Mouse (Mus musculus) brain, embryonic 14.5 days (tissue): ENCODE results near the gene Ptgfrn. TPM values are rescaled to one million over a fixed set of nuclear protein-coding genes. Genes with fewer than 3 reads are reported as not detected.

Source experiments
- DNase-seq: peaks from one replicate; pipeline ENCODE4 v3.0.0-alpha.2; 2011; ENCODE audit warnings: low read depth
- CTCF ChIP-seq: fragments of 200-500 bp; IDR thresholded peaks from 2 replicates; pipeline ENCODE4 v1.5.1; 2012; ENCODE audit warnings: inconsistent platforms, mild to moderate bottlenecking, moderate library complexity, borderline replicate concordance; ENCODE audit not compliant: insufficient read depth, insufficient read length; ENCODE audit errors: extremely low read depth
- POLR2A ChIP-seq: fragments of 200-500 bp; IDR thresholded peaks from 2 replicates; pipeline ENCODE4 v1.6.1; 2012; ENCODE audit warnings: mild to moderate bottlenecking, inconsistent platforms, borderline replicate concordance; ENCODE audit not compliant: poor library complexity, insufficient read depth, insufficient read length, severe bottlenecking; ENCODE audit errors: extremely low read depth
- polyA plus RNA-seq: library from polyadenylated mRNA; depleted of rRNA; stranded (reverse); fragments of >200 nt; gene quantifications from 2 replicates; pipeline ENCODE4 v1.2.3, GENCODE M21; 2012

Ptgfrn gene
- polyA plus RNA-seq, 1 experiment = 20.8 TPM

- DNase-seq = peak; percentile 66
- TF ChIP-seq CTCF (no peak), POLR2A (no peak)
These were observed 2.4 kb upstream of the Ptgfrn start for GRCm38 (mm10) chr3:101112518-101112894.

GRCm38 (mm10) chr3:101111848-101112517 is 1.9 kb upstream of the Ptgfrn start:
- DNase-seq = no peak
- TF ChIP-seq CTCF = no peak
- no peak for TF ChIP-seq POLR2A

GRCm38 (mm10) chr3:101111321-101111720 is 1.2 kb upstream of the Ptgfrn start:
- no peak for DNase-seq
- TF ChIP-seq CTCF (no peak), POLR2A (no peak)

- TF ChIP-seq POLR2A = no peak
- no peak for TF ChIP-seq CTCF
- peak; percentile 74 for DNase-seq
These were observed 693 bp upstream of the Ptgfrn start for GRCm38 (mm10) chr3:101110838-101111103.

- no peak for TF ChIP-seq CTCF
- TF ChIP-seq POLR2A = no peak
These were observed 488 bp downstream of the Ptgfrn start for GRCm38 (mm10) chr3:101109558-101110021.

GRCm38 (mm10) chr3:101108848-101109247 is 1.2 kb downstream of the Ptgfrn start:
- peak; percentile 40 for DNase-seq
- TF ChIP-seq POLR2A = no peak
- no peak for TF ChIP-seq CTCF

More at GRCm38 (mm10) chr3:101109558-101110021, 488 bp downstream of the Ptgfrn start:
- DNase-seq = peak; percentile 42

GRCm38 (mm10) chr3:101108282-101108681 is 1.8 kb downstream of the Ptgfrn start:
- no peak for TF ChIP-seq CTCF
- no peak for TF ChIP-seq POLR2A
- no peak for DNase-seq

- TF ChIP-seq POLR2A (no peak), CTCF (no peak)
- DNase-seq = peak; percentile 63
These were observed 3.8 kb downstream of the Ptgfrn start for GRCm38 (mm10) chr3:101106326-101106725.

- DNase-seq = peak; percentile 81
- TF ChIP-seq CTCF = no peak
- TF ChIP-seq POLR2A = no peak
These were observed 4.6 kb downstream of the Ptgfrn start for GRCm38 (mm10) chr3:101105486-101105885.

GRCm38 (mm10) chr3:101104883-101105282 is 5.2 kb downstream of the Ptgfrn start:
- no peak for DNase-seq
- TF ChIP-seq POLR2A = no peak
- no peak for TF ChIP-seq CTCF

- no peak for DNase-seq
- TF ChIP-seq POLR2A (no peak), CTCF (no peak)
These were observed 6.3 kb downstream of the Ptgfrn start for GRCm38 (mm10) chr3:101103770-101104169.

GRCm38 (mm10) chr3:101102106-101102505 is 8.0 kb downstream of the Ptgfrn start:
- peak; percentile 67 for DNase-seq
- TF ChIP-seq POLR2A = no peak
- no peak for TF ChIP-seq CTCF
